Mouse (Mus musculus) MEL (cell line): Measurements from ENCODE around the gene Gdi1. TPM values are rescaled to one million over a fixed set of nuclear protein-coding genes. Genes with fewer than 3 reads are reported as not detected.
A peak's percentile ranks its signal among the peaks of the same experiment; 100 is the strongest.

Experiments
- DNase-seq: peaks from one replicate; pipeline ENCODE4 v3.0.0; 2011; ENCODE audit warnings: low read depth, low spot score
- H3K27ac ChIP-seq: 2 replicates; pipeline ENCODE4 v1.5.1; 2012; ENCODE audit warnings: low read depth, mild to moderate bottlenecking, control low read depth, low read length, moderate library complexity; ENCODE audit not compliant: control insufficient read depth
- H3K27me3 ChIP-seq, 2 experiments: fragments of 150-350 bp in 1 of 2; sonication (generic) in 1 of 2; 2 replicates each; pipeline ENCODE4 v1.6.1; 2012; ENCODE audit warnings: low read length in 2 of 2, mild to moderate bottlenecking in 2 of 2, improper control_type of control experiment in 1 of 2, moderate library complexity in 1 of 2; ENCODE audit not compliant: insufficient read depth in 2 of 2, control insufficient read depth in 1 of 2
- H3K36me3 ChIP-seq, 2 experiments: 2 replicates each; pipeline ENCODE4 v1.6.1; 2012 to 2014; ENCODE audit warnings: low read length in 2 of 2, improper control_type of control experiment in 1 of 2, inconsistent platforms in 1 of 2, mild to moderate bottlenecking in 1 of 2; ENCODE audit not compliant: insufficient read depth in 2 of 2, control insufficient read depth in 1 of 2
- H3K4me1 ChIP-seq, 2 experiments: fragments of 150-350 bp in 1 of 2; sonication (generic) in 1 of 2; 2 replicates each; pipeline ENCODE4 v1.6.1; 2012; ENCODE audit warnings: low read length in 2 of 2, improper control_type of control experiment in 1 of 2, mild to moderate bottlenecking in 1 of 2; ENCODE audit not compliant: insufficient read depth in 2 of 2, control insufficient read depth in 1 of 2
- H3K4me3 ChIP-seq, 2 experiments: fragments of 150-350 bp in 1 of 2; sonication (generic) in 1 of 2; 2 replicates each; pipeline ENCODE4 v1.5.1; 2012; ENCODE audit warnings: low read depth in 2 of 2, low read length in 2 of 2, mild to moderate bottlenecking in 2 of 2, moderate library complexity in 2 of 2, control low read depth in 1 of 2, improper control_type of control experiment in 1 of 2; ENCODE audit not compliant: control insufficient read depth in 1 of 2, insufficient read depth in 1 of 2
- H3K79me2 ChIP-seq: 2 replicates; pipeline ENCODE4 v1.6.1; 2012; ENCODE audit warnings: mild to moderate bottlenecking, low read length, moderate library complexity; ENCODE audit not compliant: control insufficient read depth, poor library complexity, insufficient read depth
- H3K9ac ChIP-seq: 2 replicates; pipeline ENCODE4 v1.6.1; 2012; ENCODE audit warnings: low read depth, mild to moderate bottlenecking, control low read depth, low read length, moderate library complexity; ENCODE audit not compliant: control insufficient read depth, poor library complexity, severe bottlenecking
- H3K9me3 ChIP-seq: fragments of 150-350 bp; sonication (generic); replicated peaks from 2 replicates; pipeline ENCODE4 v1.6.1; 2012; ENCODE audit warnings: mild to moderate bottlenecking, low read length, improper control_type of control experiment, moderate library complexity; ENCODE audit not compliant: insufficient read depth
- BHLHE40 ChIP-seq: IDR thresholded peaks from 2 replicates; pipeline ENCODE4 v1.6.1; 2012; ENCODE audit warnings: low read depth, mild to moderate bottlenecking, inconsistent platforms, low read length, improper control_type of control experiment, borderline replicate concordance
- E2F4 ChIP-seq: IDR thresholded peaks from 2 replicates; pipeline ENCODE4 v1.6.1; 2011; ENCODE audit warnings: low read depth, low read length, improper control_type of control experiment, borderline replicate concordance
- ELF1 ChIP-seq: IDR thresholded peaks from 2 replicates; pipeline ENCODE4 v1.6.1; 2014; ENCODE audit warnings: low read depth, mild to moderate bottlenecking, inconsistent platforms, low read length, improper control_type of control experiment, moderate library complexity
- EP300 ChIP-seq, 2 experiments: IDR thresholded peaks; 2 replicates each; pipeline ENCODE4 v1.6.1; 2011; ENCODE audit warnings: improper control_type of control experiment in 2 of 2, low read length in 2 of 2, low read depth in 1 of 2, mild to moderate bottlenecking in 1 of 2
- MAX ChIP-seq: IDR thresholded peaks from 2 replicates; pipeline ENCODE4 v1.6.1; 2011; ENCODE audit warnings: low read length, improper control_type of control experiment
- MAZ ChIP-seq: IDR thresholded peaks from 2 replicates; pipeline ENCODE4 v1.6.1; 2012; ENCODE audit warnings: low read depth, mild to moderate bottlenecking, inconsistent platforms, low read length, improper control_type of control experiment
- MEF2A ChIP-seq: IDR thresholded peaks from 2 replicates; pipeline ENCODE4 v1.6.1; 2014; ENCODE audit warnings: low read depth, mild to moderate bottlenecking, inconsistent platforms, low read length, improper control_type of control experiment; ENCODE audit not compliant: poor library complexity, insufficient replicate concordance, severe bottlenecking; ENCODE audit errors: extremely low read depth
- MXI1 ChIP-seq: IDR thresholded peaks from 2 replicates; pipeline ENCODE4 v1.6.1; 2011; ENCODE audit warnings: mild to moderate bottlenecking, low read depth, low read length, improper control_type of control experiment
- MYC ChIP-seq: IDR thresholded peaks from 2 replicates; pipeline ENCODE4 v1.6.1; 2011; ENCODE audit warnings: low read depth, mild to moderate bottlenecking, low read length, improper control_type of control experiment, moderate library complexity
- NELFE ChIP-seq: IDR thresholded peaks from 2 replicates; pipeline ENCODE4 v1.6.1; 2011; ENCODE audit warnings: low read depth, low read length, improper control_type of control experiment
- NRF1 ChIP-seq: IDR thresholded peaks from 2 replicates; pipeline ENCODE4 v1.6.1; 2014; ENCODE audit warnings: low read depth, mild to moderate bottlenecking, inconsistent platforms, low read length, improper control_type of control experiment, moderate library complexity; ENCODE audit not compliant: poor library complexity, insufficient read depth, severe bottlenecking
- POLR2A ChIP-seq, 2 experiments: IDR thresholded peaks; 2 replicates each; pipeline ENCODE4 v1.6.1; 2011 to 2012; ENCODE audit warnings: low read length in 2 of 2, mild to moderate bottlenecking in 2 of 2, control low read depth in 1 of 2, improper control_type of control experiment in 1 of 2, low read depth in 1 of 2, moderate library complexity in 1 of 2; ENCODE audit not compliant: control insufficient read depth in 1 of 2, insufficient read depth in 1 of 2, poor library complexity in 1 of 2
- POLR2AphosphoS2 ChIP-seq: IDR thresholded peaks from 2 replicates; pipeline ENCODE4 v1.6.1; 2011; ENCODE audit warnings: low read length, improper control_type of control experiment
- POLR2AphosphoS5 ChIP-seq: IDR thresholded peaks from 2 replicates; pipeline ENCODE4 v1.6.1; 2012; ENCODE audit warnings: low read depth, borderline replicate concordance, mild to moderate bottlenecking, inconsistent platforms, low read length, moderate library complexity, mixed read lengths
- RAD21 ChIP-seq: IDR thresholded peaks from 2 replicates; pipeline ENCODE4 v1.6.1; 2011; ENCODE audit warnings: mild to moderate bottlenecking, low read depth, low read length, improper control_type of control experiment
- RCOR1 ChIP-seq: IDR thresholded peaks from 2 replicates; pipeline ENCODE4 v1.6.1; 2012; ENCODE audit warnings: low read depth, mild to moderate bottlenecking, inconsistent platforms, low read length, improper control_type of control experiment
- USF2 ChIP-seq, 2 experiments: IDR thresholded peaks; 2 replicates each; pipeline ENCODE4 v1.6.1; 2011 to 2012; ENCODE audit warnings: improper control_type of control experiment in 2 of 2, low read length in 2 of 2, borderline replicate concordance in 1 of 2, inconsistent platforms in 1 of 2, low read depth in 1 of 2, mild to moderate bottlenecking in 1 of 2; ENCODE audit not compliant: insufficient read depth in 1 of 2
- ZMIZ1 ChIP-seq: IDR thresholded peaks from 2 replicates; pipeline ENCODE4 v1.6.1; 2012; ENCODE audit warnings: low read depth, mild to moderate bottlenecking, inconsistent platforms, low read length, improper control_type of control experiment, moderate library complexity
- ZNF384 ChIP-seq: IDR thresholded peaks from 2 replicates; pipeline ENCODE4 v1.6.1; 2012; ENCODE audit warnings: low read depth, mild to moderate bottlenecking, inconsistent platforms, low read length, improper control_type of control experiment
- polyA plus RNA-seq, 2 experiments: library from polyadenylated mRNA; stranded (reverse) in 1 of 2; unstranded in 1 of 2; fragments of >175 nt in 1 of 2; fragments of >200 nt in 1 of 2; gene quantifications; 2 replicates each; pipeline versions ENCODE4 v1.2.1 to v1.2.4; 2012; ENCODE audit warnings: low replicate concordance in 2 of 2, low read depth in 1 of 2; ENCODE audit not compliant: insufficient read length in 2 of 2, insufficient read depth in 1 of 2, missing spikeins in 1 of 2
- total RNA-seq: library from RNA; depleted of rRNA; stranded (reverse); fragments of 300-350 nt; gene quantifications from 2 replicates; pipeline ENCODE4 v1.2.3, GENCODE M21; 2012

Gdi1 gene
- total and polyA plus RNA-seq, 3 experiments = 5.2 to 24.5 TPM; not detected in 1

DNA sequence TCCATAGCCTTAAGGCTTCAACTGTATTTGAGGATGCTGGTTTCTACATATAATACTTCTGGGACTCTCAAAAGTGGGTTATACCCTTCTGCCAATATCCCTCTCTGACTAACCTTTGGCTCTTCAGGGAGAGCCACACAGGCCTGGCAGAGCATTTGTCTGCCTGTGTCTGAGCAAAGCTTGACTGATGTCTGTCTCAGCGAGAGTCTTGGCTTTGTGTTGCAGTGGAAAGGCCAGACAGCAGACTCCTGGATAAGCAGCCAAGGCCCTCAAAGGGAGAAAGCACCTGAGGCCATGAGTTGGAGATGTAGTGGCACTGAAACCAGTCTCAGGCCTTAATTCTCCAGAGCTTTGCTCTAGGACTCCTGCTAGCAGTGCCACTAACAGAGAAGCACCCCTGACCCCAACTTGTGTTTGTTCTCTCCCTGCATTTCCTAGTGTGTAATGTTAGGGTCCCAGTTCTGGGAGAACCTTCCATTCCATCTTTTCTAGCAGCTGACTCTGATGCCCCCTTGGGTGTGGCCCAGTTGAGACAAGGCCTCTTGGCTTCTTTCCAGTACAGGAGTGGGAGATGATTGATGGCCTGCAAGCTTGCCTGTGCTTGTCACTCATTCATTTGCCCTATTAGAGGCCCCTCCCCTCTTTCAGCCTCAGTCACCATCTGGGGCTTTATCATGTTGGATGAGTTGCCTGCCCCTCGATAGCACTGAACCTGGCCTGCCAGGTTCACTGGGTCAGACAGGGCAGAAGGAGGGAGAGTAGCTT, 25.6 kb downstream of the Gdi1 start:
- Histone ChIP-seq H3K4me1 (peaks cover 5 to 13% of the 10 kb centered on the region in 2 experiments; a peak in 3 of 4 replicates), H3K9me3 (no peaks in the 10 kb centered on the region), H3K9ac (peak overlapping the region; percentile 77), H3K27me3 (no peaks in the 10 kb centered on the region), H3K36me3 (peaks cover 0 to 12% of the 10 kb centered on the region in 2 experiments; a peak in 2 of 4 replicates), H3K27ac (peak overlapping the region; percentile 58), H3K4me3 (peak overlapping the region; percentile 61 to 70; a peak in 3 of 4 replicates), H3K79me2 (peaks cover 7% of the 10 kb centered on the region)
- DNase-seq = peak; percentile 59
- TF ChIP-seq ELF1 (no peak), BHLHE40 (no peak), EP300 (IDR thresholded peaks at IDR 0.05; ENCODE audit: low read depth in 1 of 2, low read length in 2 of 2) (no peak), MYC (no peak), MEF2A (no peak), POLR2AphosphoS5 (no peak), ZMIZ1 (no peak), RCOR1 (no peak), MAX (no peak)

DNA sequence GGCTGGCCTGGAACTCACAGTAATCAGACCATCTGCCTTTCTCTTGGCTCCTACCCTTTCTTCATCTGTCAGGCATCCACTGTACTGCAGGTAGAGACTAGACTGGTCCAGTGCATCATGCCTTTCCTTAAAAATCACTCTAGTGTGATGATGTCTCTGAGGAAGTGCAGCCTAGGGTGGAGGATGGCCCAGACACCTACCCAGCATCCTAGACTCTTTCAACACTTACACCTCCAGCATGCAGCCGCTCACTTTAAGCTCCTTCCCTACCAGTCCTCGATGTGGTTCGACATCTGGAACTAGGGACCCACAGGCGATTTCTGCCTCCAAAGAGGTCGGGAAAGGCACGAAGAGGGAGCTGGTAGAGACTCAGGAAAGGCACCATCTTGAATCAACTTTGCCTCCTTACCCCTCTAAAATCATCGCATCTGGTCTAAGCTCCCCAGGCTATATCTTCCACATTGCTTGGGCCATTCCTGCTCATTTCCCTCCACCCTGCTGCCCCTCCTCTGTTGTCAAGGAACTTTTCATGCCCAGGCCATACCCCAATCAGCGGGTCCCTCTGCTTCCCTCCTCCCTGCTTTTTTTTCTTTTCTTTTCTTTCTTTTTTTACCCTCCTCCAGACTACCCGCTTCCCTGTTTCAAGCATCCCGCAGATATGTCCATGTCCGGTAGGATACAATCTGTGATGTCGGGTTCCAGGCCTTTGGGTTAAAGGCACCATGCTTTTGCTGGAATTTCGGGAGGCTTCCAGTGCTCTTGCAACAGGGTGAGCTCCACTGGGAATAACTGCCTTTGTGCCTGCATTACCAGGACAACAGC, 48.1 kb downstream of the Gdi1 start:
- no peak for TF ChIP-seq POLR2A (IDR thresholded peaks at IDR 0.05; ENCODE audit: control insufficient read depth in 1 of 2, insufficient read depth in 1 of 2, low read depth in 1 of 2, low read length in 2 of 2, poor library complexity in 1 of 2)
- no peak for TF ChIP-seq MAZ
- no peak for TF ChIP-seq USF2 (IDR thresholded peaks at IDR 0.05; ENCODE audit: borderline replicate concordance in 1 of 2, insufficient read depth in 1 of 2, low read depth in 1 of 2, low read length in 2 of 2)
- TF ChIP-seq NRF1 = no peak
- no peak for TF ChIP-seq RAD21
- TF ChIP-seq ZNF384 = no peak
- no peak for TF ChIP-seq MXI1
- no peak for TF ChIP-seq NELFE
- TF ChIP-seq EP300 (IDR thresholded peaks at IDR 0.05; ENCODE audit: low read depth in 1 of 2, low read length in 2 of 2) = no peak
- no peak for TF ChIP-seq BHLHE40
- TF ChIP-seq POLR2AphosphoS2 = no peak
- TF ChIP-seq ZMIZ1 = no peak
- TF ChIP-seq E2F4 = no peak
- no peak for TF ChIP-seq MEF2A
- TF ChIP-seq ELF1 = no peak

More for the DNA sequence above, 48.1 kb downstream of the Gdi1 start:
- H3K9ac ChIP-seq = peak overlapping the region; percentile 91
- peaks cover 5% of the 10 kb centered on the region; the same call in 1 of the 2 replicates for H3K79me2 ChIP-seq
- H3K4me1 ChIP-seq = peaks cover 0 to 3% of the 10 kb centered on the region in 2 experiments; a peak in 2 of 4 replicates
- no peaks in the 10 kb centered on the region for H3K9me3 ChIP-seq
- peak; percentile 18 for DNase-seq
- H3K27me3 ChIP-seq = no peaks in the 10 kb centered on the region
- H3K27ac ChIP-seq = peak overlapping the region; percentile 45
- peak overlapping the region; percentile 91 to 92 for H3K4me3 ChIP-seq
- peaks cover 0 to 2% of the 10 kb centered on the region in 2 experiments; a peak in 1 of 4 replicates for H3K36me3 ChIP-seq
